Mouse (Mus musculus) erythroblast, adult 5-6 weeks (primary cell): ENCODE results near the gene Nipbl. TPM values are rescaled to one million over a fixed set of nuclear protein-coding genes. Genes with fewer than 3 reads are reported as not detected.
A peak's percentile ranks its signal among the peaks of the same experiment; 100 is the strongest.
"Not testable (repeated sequence)": the region's sequence is repeated elsewhere in the genome, so short reads cannot be mapped to it uniquely, and the experiment has no call there.

ENCODE experiments used
- ATAC-seq: replicated peaks from 2 replicates; pipeline ENCODE4 v1.8.0; 2016; ENCODE audit warnings: moderate number of reproducible peaks, mild to moderate bottlenecking, moderate TSS enrichment, inconsistent platforms; ENCODE audit not compliant: poor library complexity, low FRiP score, severe bottlenecking
- total RNA-seq, 2 experiments: library from RNA; stranded (forward) in 1 of 2; stranded (reverse) in 1 of 2; fragments of 150-400 nt in 1 of 2; fragments of 200-764, 138-1000 nt in 1 of 2; gene quantifications; 2 replicates each; pipeline versions ENCODE4 v1.2.3 to v1.2.4; 2015 to 2017; ENCODE audit warnings: low replicate concordance in 2 of 2

The Nipbl gene
- total RNA-seq (2015; ENCODE audit: low replicate concordance) (40.3 and 41.7 TPM in 2 replicates), total RNA-seq (2017; ENCODE audit: low replicate concordance) (49.8 and 56.5 TPM in 2 replicates)

GRCm38 (mm10) chr15:8443926-8444889 lies at the start of gene Nipbl:
Gene Nipbl (minus strand): TSS chr15:8444463.
- peak; percentile 71 for ATAC-seq

- no peak for ATAC-seq
Measured at GRCm38 (mm10) chr15:8485261-8485660, 41.0 kb upstream of the Nipbl start.

GRCm38 (mm10) chr15:8469006-8469575 lies 24.8 kb upstream of the Nipbl start:
- ATAC-seq: no peak

GRCm38 (mm10) chr15:8463521-8463920 lies 19.3 kb upstream of the Nipbl start:
- ATAC-seq: no peak

- ATAC-seq: no peak
Measured at GRCm38 (mm10) chr15:8462780-8463179, 18.5 kb upstream of the Nipbl start.

GRCm38 (mm10) chr15:8460871-8461270 lies 16.6 kb upstream of the Nipbl start:
- ATAC-seq: no peak

GRCm38 (mm10) chr15:8459979-8460378 lies 15.7 kb upstream of the Nipbl start:
- ATAC-seq: no peak

GRCm38 (mm10) chr15:8456223-8456622 lies 12.0 kb upstream of the Nipbl start:
- ATAC-seq: not testable (repeated sequence)

- no peak for ATAC-seq
Measured at GRCm38 (mm10) chr15:8455486-8455885, 11.2 kb upstream of the Nipbl start.

GRCm38 (mm10) chr15:8451071-8451470 lies 6.8 kb upstream of the Nipbl start:
- ATAC-seq: peak; percentile 90

GRCm38 (mm10) chr15:8447193-8447767 lies 3.0 kb upstream of the Nipbl start:
- ATAC-seq: no peak

GRCm38 (mm10) chr15:8446435-8446834 lies 2.2 kb upstream of the Nipbl start:
- ATAC-seq: peak; percentile 31; the same call in 1 of the 2 replicates

GRCm38 (mm10) chr15:8445951-8446419 lies 1.7 kb upstream of the Nipbl start:
- ATAC-seq: peak; percentile 31

- ATAC-seq: peak; percentile 84
Measured at GRCm38 (mm10) chr15:8444890-8445597, 781 bp upstream of the Nipbl start.

- peak; percentile 48 for ATAC-seq
Measured at GRCm38 (mm10) chr15:8443168-8443925, 916 bp downstream of the Nipbl start.

GRCm38 (mm10) chr15:8442761-8443160 lies 1.5 kb downstream of the Nipbl start:
- peak; percentile 43 for ATAC-seq

- ATAC-seq: no peak
Measured at GRCm38 (mm10) chr15:8442156-8442555, 2.1 kb downstream of the Nipbl start.

GRCm38 (mm10) chr15:8433239-8433947 lies 10.9 kb downstream of the Nipbl start:
- no peak for ATAC-seq
